ENCODE assay signal across 8 mouse cellular contexts in genomic region chr19:7481541-7482265, GRCm38 (mm10). TPM values are rescaled to one million over a fixed set of nuclear protein-coding genes. Genes with fewer than 3 reads are reported as not detected.
DNase-seq lines count a peak whose midpoint lies in the region; ATAC-seq and TF ChIP-seq lines count a peak whose summit lies in the region.

No protein-coding gene starts in this region.

- 6% methylated on average over 12 of the region's 12 CpGs for WGBS in lung, adult 2 months
- WGBS in intestine, postnatal 0 days, result 11% methylated on average over 12 of the region's 12 CpGs
- 8% methylated on average over 12 of the region's 12 CpGs for WGBS in limb, embryonic 14.5 days
- WGBS in neural tube, embryonic 13.5 days, result 3% methylated on average over 12 of the region's 12 CpGs

- peak; percentile 19 for DNase-seq in lung, adult 2 months
- DNase-seq in lung, postnatal 14 days, result no peak
- DNase-seq in cerebellum, adult 11-12 months, result peak; percentile 70
- peak; percentile 2 for DNase-seq in forelimb bud, embryonic 11.5 days (ENCODE audit: low read depth, low spot score)
- peak; percentile 28 for DNase-seq in limb, embryonic 14.5 days (ENCODE audit: low spot score)
- DNase-seq in yolk sac, embryonic 10.5 days (ENCODE audit: low spot score), result peak; percentile 38

- peak overlapping the region; percentile 82 for H3K4me2 ChIP-seq in intestine, postnatal 0 days (replicated peaks; ENCODE audit: low read depth)
- H3K4me2 ChIP-seq in limb, embryonic 14.5 days (replicated peaks; ENCODE audit: low read depth, low read length, severe bottlenecking), result peak overlapping the region; percentile 74
- peak overlapping the region; percentile 80 for H3K4me2 ChIP-seq in neural tube, embryonic 13.5 days

- H3K27ac ChIP-seq in intestine, postnatal 0 days (ENCODE audit: low read depth, low read length), result no peak overlapping the region
- peak overlapping the region; percentile 61; the same call in 1 of the 2 replicates for H3K27ac ChIP-seq in limb, embryonic 14.5 days (replicated peaks; ENCODE audit: low read depth, low read length)
- H3K27ac ChIP-seq in neural tube, embryonic 13.5 days (replicated peaks), result peak overlapping the region; percentile 99

- peak overlapping the region; percentile 93; the same call in 1 of the 2 replicates for H3K9ac ChIP-seq in intestine, postnatal 0 days (ENCODE audit: low read depth, low read length)
- peak overlapping the region; percentile 95 for H3K9ac ChIP-seq in limb, embryonic 14.5 days (ENCODE audit: low read depth, low read length, severe bottlenecking)
- H3K9ac ChIP-seq in neural tube, embryonic 13.5 days, result peak overlapping the region; percentile 97

- TF ChIP-seq CTCF in lung, adult 2 months (IDR thresholded peaks at IDR 0.05; ENCODE audit: insufficient read depth, low read length), result no peak
- no peak for TF ChIP-seq CTCF in intestine, postnatal 0 days (IDR thresholded peaks at IDR 0.05; ENCODE audit: low read depth)

- no peak for ATAC-seq in intestine, postnatal 0 days
- no peak for ATAC-seq in limb, embryonic 14.5 days (ENCODE audit: low FRiP score, low read depth)
- ATAC-seq in neural tube, embryonic 13.5 days (ENCODE audit: low read depth), result no peak

- H3K9me3 ChIP-seq in intestine, postnatal 0 days (ENCODE audit: control insufficient read depth), result no peaks in the 10 kb centered on the region
- no peaks in the 10 kb centered on the region for H3K9me3 ChIP-seq in limb, embryonic 14.5 days (ENCODE audit: control insufficient read depth, low read length)
- H3K9me3 ChIP-seq in neural tube, embryonic 13.5 days, result no peaks in the 10 kb centered on the region

- H3K36me3 ChIP-seq in intestine, postnatal 0 days (ENCODE audit: control insufficient read depth, insufficient read depth), result no peaks in the 10 kb centered on the region
- no peaks in the 10 kb centered on the region for H3K36me3 ChIP-seq in limb, embryonic 14.5 days (ENCODE audit: control insufficient read depth, insufficient read depth, low read length)
- 0 out of 2 replicates have a peak, but pooled peaks cover 5% of the 10 kb centered on the region for H3K36me3 ChIP-seq in neural tube, embryonic 13.5 days

- H3K27me3 ChIP-seq in intestine, postnatal 0 days (replicated peaks; ENCODE audit: control insufficient read depth, insufficient read depth, low read length), result no peaks in the 10 kb centered on the region
- H3K27me3 ChIP-seq in limb, embryonic 14.5 days (ENCODE audit: control insufficient read depth, insufficient read depth, low read length), result no peaks in the 10 kb centered on the region
- no peaks in the 10 kb centered on the region for H3K27me3 ChIP-seq in neural tube, embryonic 13.5 days

- TF ChIP-seq POLR2A in lung, adult 2 months (IDR thresholded peaks at IDR 0.05; ENCODE audit: borderline replicate concordance, extremely low read depth, low read depth, low read length), result no peak
- TF ChIP-seq POLR2A in limb, embryonic 14.5 days (IDR thresholded peaks at IDR 0.05; ENCODE audit: borderline replicate concordance, extremely low read depth, insufficient read depth, insufficient read length), result no peak

- H3K4me3 ChIP-seq in lung, adult 2 months (replicated peaks; ENCODE audit: extremely low read depth, low read depth, low read length), result peak overlapping the region; percentile 68
- peak overlapping the region; percentile 96 for H3K4me3 ChIP-seq in intestine, postnatal 0 days (ENCODE audit: low read depth, low read length)
- peak overlapping the region; percentile 99 for H3K4me3 ChIP-seq in limb, embryonic 14.5 days (replicated peaks; ENCODE audit: low read length)
- H3K4me3 ChIP-seq in neural tube, embryonic 13.5 days, result peak overlapping the region; percentile 72

- H3K4me1 ChIP-seq in lung, adult 2 months (ENCODE audit: control insufficient read depth, insufficient read depth, low read length), result no peaks in the 10 kb centered on the region; the same call in 1 of the 2 replicates
- H3K4me1 ChIP-seq in intestine, postnatal 0 days (replicated peaks; ENCODE audit: control insufficient read depth, insufficient read depth, low read length), result no peaks in the 10 kb centered on the region; the same call in 1 of the 2 replicates
- H3K4me1 ChIP-seq in limb, embryonic 14.5 days (ENCODE audit: control insufficient read depth, insufficient read depth, low read length), result peaks cover 6% of the 10 kb centered on the region
- peaks cover 46% of the 10 kb centered on the region for H3K4me1 ChIP-seq in neural tube, embryonic 13.5 days (replicated peaks)

RNA-seq across cellular contexts. Expression of gene Rtn3, which starts 1.4 kb away (rescaled TPM):
- 106 and 107 TPM in 2 replicates for polyA plus RNA-seq in lung, adult 2 months (2012; rRNA removed)
- polyA plus RNA-seq in intestine, postnatal 0 days (2015; fragmentation: Nextera tagmentation; extraction: Ambion mirVana), result 133 and 134 TPM in 2 replicates
- 112 and 118 TPM in 2 replicates for polyA plus RNA-seq in limb, embryonic 14.5 days (2012; rRNA removed)
- 102 and 107 TPM in 2 replicates for polyA plus RNA-seq in limb, embryonic 14.5 days (2014; fragmentation: Nextera tagmentation; extraction: Ambion mirVana)
- polyA plus RNA-seq in neural tube, embryonic 13.5 days (2015; fragmentation: Nextera tagmentation; extraction: Ambion mirVana), result 518 and 529 TPM in 2 replicates

RNA-seq across cellular contexts. Expression of gene Atl3, which starts 12.1 kb away (rescaled TPM):
- polyA plus RNA-seq in lung, adult 2 months (2012; rRNA removed), result 15.4 and 24.5 TPM in 2 replicates
- 7.3 and 8.9 TPM in 2 replicates for polyA plus RNA-seq in intestine, postnatal 0 days (2015; fragmentation: Nextera tagmentation; extraction: Ambion mirVana)
- 31.6 and 32.9 TPM in 2 replicates for polyA plus RNA-seq in limb, embryonic 14.5 days (2012; rRNA removed)
- 19.0 and 20.4 TPM in 2 replicates for polyA plus RNA-seq in limb, embryonic 14.5 days (2014; fragmentation: Nextera tagmentation; extraction: Ambion mirVana)
- 6.8 and 6.9 TPM in 2 replicates for polyA plus RNA-seq in neural tube, embryonic 13.5 days (2015; fragmentation: Nextera tagmentation; extraction: Ambion mirVana)
